Mouse (Mus musculus) thymus, adult 2 months (tissue): Measurements from ENCODE around the gene Smyd1.
"Not testable (repeated sequence)": the region's sequence is repeated elsewhere in the genome, so short reads cannot be mapped to it uniquely, and the experiment has no call there.

Experiments used
- CTCF ChIP-seq: fragments of 200-500 bp; IDR thresholded peaks from 2 replicates; pipeline ENCODE4 v1.5.1; 2012; ENCODE audit warnings: mild to moderate bottlenecking, control low read depth, low read length, moderate library complexity, borderline replicate concordance; ENCODE audit not compliant: control insufficient read depth, poor library complexity, insufficient read depth; ENCODE audit errors: extremely low read depth
- POLR2A ChIP-seq: fragments of 200-500 bp; IDR thresholded peaks from 2 replicates; pipeline ENCODE4 v1.6.1; 2012; ENCODE audit warnings: mild to moderate bottlenecking, low read length, control low read depth, moderate library complexity; ENCODE audit not compliant: control insufficient read depth, poor library complexity, insufficient read depth; ENCODE audit errors: extremely low read depth

DNA sequence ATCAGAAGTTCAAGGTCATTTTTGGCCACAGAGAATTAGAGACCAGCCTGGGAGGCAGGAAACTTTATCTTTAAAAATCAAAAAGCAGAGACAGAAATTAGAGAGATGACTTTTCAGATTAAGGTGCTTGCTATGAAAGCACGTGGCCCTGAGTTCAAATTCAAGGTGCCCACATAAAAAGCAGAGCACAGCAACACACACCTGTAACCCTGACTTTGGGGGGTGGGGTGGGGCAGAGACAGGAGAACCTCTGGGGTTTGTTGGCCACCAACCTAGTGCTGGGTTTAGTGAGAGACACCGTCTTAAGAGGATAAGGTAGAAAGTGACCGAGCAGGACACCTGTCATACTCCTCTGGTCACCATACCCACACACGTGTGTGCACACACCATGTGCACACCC is 9.5 kb upstream of the Smyd1 start:
- TF ChIP-seq POLR2A, CTCF: not testable (repeated sequence)
